Mouse (Mus musculus) heart, embryonic 14.5 days (tissue): ENCODE measurements around the gene Tfb1m. TPM values are rescaled to one million over a fixed set of nuclear protein-coding genes. Genes with fewer than 3 reads are reported as not detected.

Source experiments
- ATAC-seq: fragments of 200-750 bp; cut with Nextera tagmentation; 2 replicates; pipeline ENCODE4 v1.8.0; 2017; ENCODE audit warnings: low read depth, moderate TSS enrichment; ENCODE audit not compliant: insufficient number of reproducible peaks, insufficient read depth, low FRiP score
- H3K27ac ChIP-seq, 2 experiments: fragments of 200-500 bp in 1 of 2; fragments of 300-500 bp in 1 of 2; sonication (generic) in 1 of 2; replicated peaks in 1 of 2; 2 replicates each; pipeline ENCODE4 v1.5.1; 2012 to 2014; ENCODE audit warnings: low read depth in 2 of 2, low read length in 2 of 2, control low read depth in 1 of 2, mild to moderate bottlenecking in 1 of 2, mixed read lengths in 1 of 2; ENCODE audit not compliant: control insufficient read depth in 1 of 2, insufficient read depth in 1 of 2
- H3K27me3 ChIP-seq: fragments of 300-500 bp; sonication (generic); 2 replicates; pipeline ENCODE4 v1.6.1; 2014; ENCODE audit warnings: mild to moderate bottlenecking, low read length, control low read depth; ENCODE audit not compliant: control insufficient read depth, insufficient read depth
- H3K36me3 ChIP-seq: fragments of 300-500 bp; sonication (generic); 2 replicates; pipeline ENCODE4 v1.6.1; 2014; ENCODE audit warnings: mild to moderate bottlenecking, control low read depth, low read length, mixed read lengths; ENCODE audit not compliant: control insufficient read depth, insufficient read depth
- H3K4me1 ChIP-seq, 2 experiments: fragments of 200-500 bp in 1 of 2; fragments of 300-500 bp in 1 of 2; sonication (generic) in 1 of 2; 2 replicates each; pipeline ENCODE4 v1.6.1; 2012 to 2014; ENCODE audit warnings: low read length in 2 of 2, control low read depth in 1 of 2, mixed read lengths in 1 of 2; ENCODE audit not compliant: control insufficient read depth in 2 of 2, insufficient read depth in 2 of 2
- H3K4me2 ChIP-seq: fragments of 300-500 bp; sonication (generic); 2 replicates; pipeline ENCODE4 v1.6.1; 2014; ENCODE audit warnings: mild to moderate bottlenecking, low read length
- H3K4me3 ChIP-seq, 2 experiments: fragments of 200-500 bp in 1 of 2; fragments of 300-500 bp in 1 of 2; sonication (generic) in 1 of 2; 2 replicates each; pipeline ENCODE4 v1.5.1; 2012 to 2014; ENCODE audit warnings: low read length in 2 of 2, mild to moderate bottlenecking in 2 of 2, control low read depth in 1 of 2, low read depth in 1 of 2, moderate library complexity in 1 of 2; ENCODE audit not compliant: control insufficient read depth in 1 of 2, insufficient read depth in 1 of 2
- H3K9ac ChIP-seq: fragments of 300-500 bp; sonication (generic); 2 replicates; pipeline ENCODE4 v1.6.1; 2014; ENCODE audit warnings: mild to moderate bottlenecking, low read length
- H3K9me3 ChIP-seq: fragments of 300-500 bp; sonication (generic); 2 replicates; pipeline ENCODE4 v1.6.1; 2016; ENCODE audit warnings: low read length, control low read depth; ENCODE audit not compliant: control insufficient read depth
- WGBS: fragments of 180-500 bp; shearing (Covaris S2); extraction: QIAGEN DNeasy Blood & Tissue Kit; methylation state at CpG from one replicate; pipeline ENCODE4 v1.1.7; 2014; 5-methylcytosine and 5-hydroxymethylcytosine counted together
- polyA plus RNA-seq: library from polyadenylated mRNA; unstranded; fragments of >200 nt; fragmentation: Nextera tagmentation; extraction: Ambion mirVana; gene quantifications from 2 replicates; pipeline ENCODE4 v1.2.1, GENCODE M21; 2014

The Tfb1m gene
- polyA plus RNA-seq, 1 experiment from 2014 or later, result 17.0 TPM

DNA sequence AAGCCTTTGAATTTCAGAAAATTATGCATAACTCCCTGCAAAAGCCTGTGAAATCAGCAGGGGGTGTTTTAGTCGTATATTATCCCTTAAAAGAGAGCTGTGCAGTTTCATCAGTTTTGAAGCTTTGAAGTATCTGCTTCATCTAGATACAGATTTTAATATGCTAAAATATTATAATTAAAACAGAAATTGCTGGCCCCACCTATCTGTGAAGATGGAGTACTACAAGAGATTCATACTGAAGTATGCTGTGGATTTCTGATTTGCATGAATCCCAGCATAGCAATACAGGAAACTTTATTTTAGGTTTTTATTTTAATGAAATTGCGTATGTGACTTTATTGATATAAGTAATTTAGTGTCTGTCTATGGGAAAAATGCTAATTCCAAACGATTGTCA lies 3.0 kb upstream of the Tfb1m start:
- 66% methylated on average over 3 of the region's 3 CpGs for WGBS
- ATAC-seq, result no peak
- H3K36me3 ChIP-seq, result no peaks in the 10 kb centered on the region
- peaks cover 3 to 14% of the 10 kb centered on the region in 2 experiments; a peak in 3 of 4 replicates for H3K4me1 ChIP-seq
- H3K9me3 ChIP-seq, result no peaks in the 10 kb centered on the region
- no peak overlapping the region for H3K4me2 ChIP-seq
- no peak overlapping the region for H3K9ac ChIP-seq
- H3K27me3 ChIP-seq, result no peaks in the 10 kb centered on the region
- no peak overlapping the region for H3K4me3 ChIP-seq
- H3K27ac ChIP-seq, result no peak overlapping the region

DNA sequence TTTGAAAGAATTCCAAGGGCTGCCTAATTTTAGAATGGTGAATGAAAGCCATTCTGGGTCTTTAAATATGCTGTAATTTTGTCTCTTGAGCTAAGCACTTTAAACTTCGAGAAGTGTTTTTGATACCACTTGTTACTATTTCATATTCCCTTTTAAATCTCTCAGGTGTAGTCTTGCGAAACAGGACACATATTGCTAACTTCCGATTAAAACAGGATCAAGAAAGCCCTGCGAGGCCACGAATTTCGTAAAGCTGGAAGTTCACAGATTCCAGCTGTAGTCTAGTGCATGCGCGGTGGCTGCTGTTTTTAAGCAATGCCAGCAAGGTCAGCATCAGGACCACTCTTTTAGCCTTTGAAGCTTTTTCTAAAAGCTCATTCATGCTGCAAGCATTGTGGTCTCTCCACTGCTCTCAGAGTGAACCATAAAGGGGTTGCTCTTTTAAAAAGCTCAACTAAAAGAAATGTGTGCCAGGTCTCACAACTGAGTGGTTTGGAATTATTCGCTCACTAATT lies 832 bp upstream of the Tfb1m start:
- Histone ChIP-seq H3K9ac (peak overlapping the region; percentile 68), H3K27me3 (no peaks in the 10 kb centered on the region), H3K36me3 (peaks cover 9% of the 10 kb centered on the region), H3K27ac (peak overlapping the region; percentile 85 to 86), H3K9me3 (no peaks in the 10 kb centered on the region), H3K4me3 (peak overlapping the region; percentile 41 to 61; a peak in 3 of 4 replicates), H3K4me2 (peak overlapping the region; percentile 64), H3K4me1 (peaks cover 3 to 14% of the 10 kb centered on the region in 2 experiments; a peak in 3 of 4 replicates)
- no peak for ATAC-seq
- WGBS, result 75% methylated on average over 9 of the region's 9 CpGs

DNA sequence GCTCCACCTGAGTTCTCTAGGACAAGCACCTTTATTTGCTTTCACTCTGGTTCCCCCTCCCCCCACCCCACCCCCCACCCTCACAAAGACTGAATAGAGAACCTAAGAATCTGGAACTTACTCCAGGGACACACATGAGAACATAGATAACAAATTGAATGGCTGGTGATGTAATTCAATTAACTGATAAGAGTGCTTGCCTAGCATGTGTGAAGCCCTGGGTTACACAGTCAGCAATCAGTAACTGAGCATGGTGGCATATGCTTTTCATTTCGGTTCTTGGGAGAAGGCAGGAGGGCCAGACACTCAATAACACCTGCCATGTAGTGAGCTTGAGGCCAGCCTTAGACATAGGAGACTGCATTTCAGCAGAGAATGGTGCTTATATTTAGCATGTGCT lies 1.3 kb downstream of the Tfb1m start:
- Histone ChIP-seq H3K4me1 (peaks cover 3 to 14% of the 10 kb centered on the region in 2 experiments; a peak in 3 of 4 replicates), H3K9ac (no peak overlapping the region), H3K27me3 (no peaks in the 10 kb centered on the region), H3K4me3 (no peak overlapping the region), H3K36me3 (peaks cover 28% of the 10 kb centered on the region), H3K4me2 (peak overlapping the region; percentile 80), H3K27ac (no peak overlapping the region), H3K9me3 (no peaks in the 10 kb centered on the region)
- ATAC-seq, result no peak
- 28% methylated on average over 1 of the region's 1 CpGs for WGBS

DNA sequence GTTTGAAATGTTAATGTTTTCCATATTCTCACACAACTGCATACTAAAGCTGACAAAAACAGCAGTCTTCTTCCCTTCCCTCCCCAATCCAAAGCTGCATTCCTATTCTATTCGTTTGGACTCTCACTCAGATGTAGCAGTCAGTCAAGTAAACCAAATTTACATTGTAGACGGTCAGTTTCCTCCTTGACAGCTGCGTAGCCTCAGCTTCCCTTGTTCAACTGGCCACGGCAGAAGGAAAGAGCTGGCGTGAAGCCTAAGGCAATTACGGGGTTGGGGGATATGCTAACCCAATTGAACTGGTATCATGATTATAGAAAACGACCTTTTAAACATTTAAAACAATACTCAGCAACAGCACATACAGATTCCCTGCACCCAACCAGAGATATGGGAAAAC lies 9.9 kb downstream of the Tfb1m start:
- Histone ChIP-seq H3K36me3 (peaks cover 17% of the 10 kb centered on the region; the same call in 1 of the 2 replicates), H3K4me3 (no peak overlapping the region), H3K27me3 (no peaks in the 10 kb centered on the region), H3K4me1 (no peaks in the 10 kb centered on the region), H3K4me2 (no peak overlapping the region), H3K27ac (no peak overlapping the region), H3K9ac (no peak overlapping the region), H3K9me3 (no peaks in the 10 kb centered on the region)
- no peak for ATAC-seq
- 77% methylated on average over 7 of the region's 7 CpGs for WGBS

DNA sequence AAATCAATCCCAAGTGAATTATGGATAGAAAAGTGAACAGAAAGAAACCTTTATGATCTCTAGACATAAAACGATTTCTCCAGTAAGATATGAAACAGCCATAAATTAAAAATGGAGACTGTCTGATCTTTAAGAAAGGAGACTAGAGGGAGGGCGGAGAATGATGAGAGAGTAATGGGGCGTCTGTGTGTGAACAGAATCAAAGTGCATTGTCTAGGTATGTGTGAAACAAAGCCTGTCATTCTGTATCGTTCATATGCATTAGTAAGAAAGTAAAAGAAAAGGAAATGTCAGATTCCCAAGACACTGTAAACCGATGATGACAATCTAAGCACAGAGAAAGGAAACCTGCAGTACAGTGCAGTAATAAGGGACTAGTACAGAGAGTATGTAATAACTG lies 16.5 kb downstream of the Tfb1m start:
- Histone ChIP-seq H3K4me3 (no peak overlapping the region), H3K9me3 (no peaks in the 10 kb centered on the region), H3K4me2 (no peak overlapping the region), H3K27me3 (no peaks in the 10 kb centered on the region), H3K36me3 (peaks cover 29% of the 10 kb centered on the region), H3K4me1 (no peaks in the 10 kb centered on the region), H3K9ac (no peak overlapping the region), H3K27ac (no peak overlapping the region)
- no peak for ATAC-seq
- 82% methylated on average over 5 of the region's 5 CpGs for WGBS

DNA sequence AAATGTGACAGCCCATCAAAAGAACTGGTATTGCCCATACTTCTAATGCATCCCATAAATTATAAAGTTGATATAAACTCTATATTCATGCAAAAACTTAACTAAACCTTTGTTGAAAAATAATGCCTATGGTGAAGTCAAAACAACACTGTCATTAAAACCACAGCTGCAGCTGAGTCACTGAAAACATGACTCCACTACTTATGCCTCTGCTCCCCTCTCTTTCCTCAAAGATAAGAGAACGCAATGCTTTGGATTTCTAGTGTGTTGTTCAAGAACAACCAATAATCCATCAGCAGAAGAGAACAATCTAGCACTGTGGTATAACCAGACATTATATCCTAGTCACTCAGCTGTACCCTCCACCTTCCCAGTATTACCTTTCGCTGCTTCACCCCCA lies 17.3 kb downstream of the Tfb1m start:
- Histone ChIP-seq H3K27ac (no peak overlapping the region), H3K27me3 (no peaks in the 10 kb centered on the region), H3K9me3 (no peaks in the 10 kb centered on the region), H3K4me2 (no peak overlapping the region), H3K36me3 (peaks cover 29% of the 10 kb centered on the region), H3K4me1 (no peaks in the 10 kb centered on the region), H3K9ac (no peak overlapping the region), H3K4me3 (no peak overlapping the region)
- 64% methylated on average over 2 of the region's 2 CpGs for WGBS
- ATAC-seq, result no peak

DNA sequence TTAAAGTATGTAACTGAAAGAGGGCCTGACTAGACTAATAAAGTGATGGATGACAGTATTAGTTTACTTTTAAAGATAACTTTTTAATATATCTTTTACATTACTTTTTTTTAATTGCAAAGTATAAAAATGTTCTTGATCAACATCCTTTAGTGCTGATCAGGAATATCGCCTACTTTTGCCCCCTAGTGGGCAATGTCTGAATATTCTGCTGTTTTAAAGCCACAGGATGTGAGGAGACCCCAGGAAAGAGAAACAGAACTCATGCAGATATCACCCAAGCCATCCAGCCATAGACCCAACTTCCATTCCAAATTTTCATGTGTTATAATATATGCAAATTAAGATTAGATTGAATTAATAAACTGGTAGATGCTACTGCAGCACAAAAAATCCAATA lies 24.2 kb downstream of the Tfb1m start:
- no peaks in the 10 kb centered on the region for H3K36me3 ChIP-seq
- H3K4me2 ChIP-seq, result no peak overlapping the region
- no peaks in the 10 kb centered on the region for H3K27me3 ChIP-seq
- H3K4me3 ChIP-seq, result no peak overlapping the region
- ATAC-seq, result no peak
- no peak overlapping the region for H3K27ac ChIP-seq
- H3K9me3 ChIP-seq, result no peaks in the 10 kb centered on the region
- no peak overlapping the region for H3K9ac ChIP-seq
- 15% methylated on average over 1 of the region's 1 CpGs for WGBS
- H3K4me1 ChIP-seq, result no peaks in the 10 kb centered on the region

DNA sequence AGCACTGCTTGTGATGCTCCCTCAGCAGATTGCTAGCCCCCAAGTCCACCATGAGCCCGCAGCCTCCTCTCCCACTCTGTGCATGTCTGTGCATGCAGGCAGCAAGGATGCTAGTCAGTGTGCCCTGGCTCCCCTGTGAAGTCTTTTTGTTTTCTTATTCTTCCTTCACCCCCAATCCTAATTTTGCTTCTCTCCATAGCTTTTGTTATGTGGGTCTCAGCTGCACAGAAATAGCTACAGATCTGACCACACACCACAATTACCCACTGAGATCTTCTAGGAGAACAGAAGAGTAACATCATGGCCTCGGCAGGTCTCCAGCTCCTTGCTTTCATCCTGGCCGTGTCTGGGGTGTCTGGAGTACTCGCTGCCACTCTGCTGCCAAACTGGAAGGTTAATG lies 25.3 kb downstream of the Tfb1m start, which contains the start of gene Cldn20:
TSS of gene Cldn20 (plus strand) at position 301 of the 400 bp plus-strand sequence.
- H3K9me3 ChIP-seq, result no peaks in the 10 kb centered on the region
- no peak within 1 kb of the TSS for H3K27ac ChIP-seq
- no peak within 1 kb of the TSS for H3K4me3 ChIP-seq
- H3K27me3 ChIP-seq, result no peaks in the 10 kb centered on the region
- WGBS, result 84% methylated on average over 4 of the region's 4 CpGs
- H3K4me2 ChIP-seq, result no peak within 1 kb of the TSS
- H3K4me1 ChIP-seq, result peaks cover 0 to 3% of the 10 kb centered on the region in 2 experiments; a peak in 1 of 4 replicates
- no peak within 1 kb of the TSS for H3K9ac ChIP-seq
- no peak for ATAC-seq
- no peaks in the 10 kb centered on the region for H3K36me3 ChIP-seq
